Mouse (Mus musculus): ENCODE measurements around the gene Ip6k3.

Gene Ip6k3

DNA sequence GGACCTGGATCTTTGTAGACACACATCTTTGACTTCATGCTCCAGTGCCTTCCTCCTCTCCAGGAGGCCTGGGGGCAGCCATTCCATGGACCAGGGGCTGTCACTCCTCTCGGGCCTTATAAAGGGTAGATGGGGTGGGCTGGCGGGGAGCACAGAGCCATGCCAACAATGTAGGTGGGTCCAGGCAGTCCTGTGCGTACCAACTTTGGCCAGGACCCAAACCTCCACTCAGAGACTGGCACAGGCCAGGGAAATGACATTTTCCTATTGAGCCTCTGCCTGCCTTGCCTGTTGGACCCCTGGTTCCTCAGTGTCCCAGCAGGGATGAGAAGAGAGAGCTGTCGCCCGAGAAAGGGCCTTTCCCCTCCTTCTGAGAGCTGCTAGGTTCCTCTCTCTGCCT lies 14.8 kb upstream of the Ip6k3 start:
- DNase-seq (ENCODE audit: low spot score): no peak

DNA sequence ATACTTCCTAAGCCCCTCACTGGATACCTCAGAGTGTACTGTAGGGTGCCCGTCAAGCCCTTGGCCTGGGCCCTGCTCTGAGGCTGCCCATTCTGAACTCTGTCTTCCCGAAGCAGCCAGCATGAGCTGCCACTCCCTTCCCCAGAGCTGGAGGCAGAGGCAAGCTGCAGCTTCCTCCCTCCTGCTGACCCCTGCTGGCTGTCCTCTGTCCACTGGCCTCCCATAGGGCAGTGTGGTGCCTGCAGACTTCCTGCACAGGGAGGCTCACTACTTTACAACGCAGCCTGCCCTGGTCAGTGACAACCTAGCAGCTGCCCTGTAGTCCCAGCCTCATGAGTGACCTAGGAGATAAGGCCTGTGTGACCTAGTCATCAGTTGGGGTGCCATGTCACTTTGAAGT lies 14.1 kb upstream of the Ip6k3 start:
- DNase-seq (ENCODE audit: low spot score): no peak

DNA sequence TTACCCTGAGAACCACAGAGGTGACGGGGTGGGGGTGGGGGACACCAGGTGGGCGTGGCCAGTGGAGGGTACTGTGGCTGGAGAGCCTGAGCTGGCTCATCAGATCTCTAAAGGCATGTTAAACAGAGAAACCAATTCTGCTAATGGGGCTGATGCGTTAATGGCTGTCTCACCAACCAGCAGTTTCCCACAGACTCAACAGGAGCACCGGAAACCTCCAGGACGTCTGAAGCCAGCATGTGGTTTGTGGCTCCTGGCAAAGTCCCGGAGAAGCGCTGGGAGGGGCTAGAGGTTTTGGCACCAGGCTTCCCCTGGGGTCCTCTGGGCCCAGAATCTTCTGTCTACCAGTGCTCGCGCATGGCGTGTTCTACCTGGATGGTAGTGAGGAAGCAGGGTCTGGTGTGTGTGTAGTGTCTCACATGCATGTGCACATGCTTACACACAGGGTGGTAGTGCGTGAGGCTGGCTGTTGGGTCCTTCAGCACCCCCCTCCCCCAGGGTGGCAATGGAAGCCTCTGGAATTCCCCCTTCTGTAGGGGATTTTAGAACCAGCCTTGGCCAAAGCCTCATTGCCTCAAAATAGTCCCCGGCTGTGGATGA lies 12.2 kb upstream of the Ip6k3 start:
- DNase-seq (ENCODE audit: low spot score): no peak

DNA sequence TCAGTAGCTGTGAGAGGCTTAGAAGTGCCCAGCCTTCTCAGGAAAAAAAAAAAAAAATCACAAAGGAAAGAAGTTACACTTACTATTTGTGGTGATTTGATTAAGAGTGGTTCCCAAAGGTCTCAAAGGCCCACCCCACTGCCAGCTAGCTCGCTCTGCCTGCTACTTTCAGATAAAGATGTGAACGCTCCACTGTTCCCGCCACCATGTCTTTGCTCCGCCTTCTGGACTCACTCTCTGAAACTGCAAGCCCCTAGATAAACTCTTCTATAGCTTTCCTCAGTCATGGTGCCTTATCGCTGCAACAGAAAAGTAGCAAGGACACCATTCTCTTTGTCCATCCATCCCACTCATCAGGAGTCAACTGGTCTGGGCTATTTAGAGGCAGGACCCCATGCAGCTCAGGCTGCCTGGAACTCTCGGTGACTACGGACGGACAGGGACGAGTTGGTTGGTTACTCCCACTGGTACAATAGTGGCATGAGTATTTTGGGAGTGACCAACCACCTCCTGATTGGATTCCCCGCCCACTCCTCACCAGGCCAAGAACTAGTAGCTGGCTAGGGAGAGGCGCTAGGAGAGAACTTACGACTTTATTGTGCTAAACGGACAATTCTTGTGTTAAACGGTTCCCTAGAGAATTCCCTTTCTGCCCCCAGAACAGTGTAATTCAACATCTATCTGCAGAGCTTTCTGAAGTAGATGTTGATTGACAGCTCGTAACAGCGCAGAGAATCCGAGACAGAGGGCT lies 11.0 kb upstream of the Ip6k3 start:
- no peak for DNase-seq (ENCODE audit: low spot score)

DNA sequence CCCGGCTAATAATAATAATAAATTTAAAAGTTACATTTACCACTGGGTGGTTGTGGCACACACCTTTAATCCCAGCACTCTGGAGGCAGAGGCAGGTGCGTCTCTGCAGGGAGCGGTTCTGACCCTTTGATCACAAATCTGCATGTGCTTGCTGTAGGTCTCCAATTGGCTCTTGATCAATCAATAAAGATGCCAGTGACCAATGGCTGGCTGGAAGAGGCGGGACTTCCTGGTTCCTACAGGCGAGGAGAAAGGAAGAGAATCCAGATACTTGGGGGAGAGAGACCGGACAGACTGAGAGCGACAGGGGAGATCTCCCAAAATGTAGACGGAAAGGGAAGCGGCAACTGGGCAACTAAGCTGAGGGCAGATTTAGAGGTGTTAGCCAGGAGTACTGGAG lies 10.4 kb upstream of the Ip6k3 start:
- no peak for DNase-seq (ENCODE audit: low spot score)

DNA sequence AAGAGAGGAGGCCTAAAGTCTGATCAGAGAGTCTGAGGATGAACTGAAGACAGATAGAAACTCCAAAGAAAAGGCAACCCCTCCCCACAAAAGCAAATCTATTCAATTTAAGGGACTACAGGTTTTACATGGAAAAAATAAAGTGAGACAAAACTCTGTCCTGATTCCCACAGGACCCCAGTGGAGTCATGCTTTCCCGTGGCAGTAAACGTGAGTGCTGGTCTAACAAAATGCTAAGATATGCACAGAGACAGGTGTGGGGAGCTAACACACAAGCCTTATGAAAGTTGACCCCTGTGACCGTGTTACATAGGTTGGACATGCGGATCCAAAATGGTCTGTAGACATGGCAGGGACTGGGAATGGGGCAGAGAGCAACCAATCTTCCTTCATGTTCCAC lies 9.2 kb upstream of the Ip6k3 start:
- DNase-seq (ENCODE audit: low spot score): no peak

DNA sequence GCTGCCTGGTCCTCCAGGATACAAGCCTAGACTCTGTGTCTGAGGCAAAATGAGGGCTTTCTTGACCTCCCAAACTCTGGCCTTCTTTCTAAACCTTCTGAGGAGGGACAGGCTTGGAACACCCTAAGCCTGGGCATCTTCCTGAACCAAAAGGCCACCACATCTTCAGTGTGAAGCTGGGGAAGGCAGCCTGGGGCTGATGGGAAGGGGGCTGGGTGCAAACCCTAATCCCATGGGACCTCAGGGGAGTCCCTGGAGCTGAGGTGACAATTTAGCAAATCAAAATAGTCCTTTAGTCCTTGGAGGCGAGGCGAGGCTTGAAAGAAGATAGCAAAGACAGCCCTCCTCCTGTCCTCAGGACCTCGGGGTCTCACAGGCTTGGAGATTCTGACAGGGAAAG lies 8.7 kb upstream of the Ip6k3 start:
- DNase-seq (ENCODE audit: low spot score): no peak

DNA sequence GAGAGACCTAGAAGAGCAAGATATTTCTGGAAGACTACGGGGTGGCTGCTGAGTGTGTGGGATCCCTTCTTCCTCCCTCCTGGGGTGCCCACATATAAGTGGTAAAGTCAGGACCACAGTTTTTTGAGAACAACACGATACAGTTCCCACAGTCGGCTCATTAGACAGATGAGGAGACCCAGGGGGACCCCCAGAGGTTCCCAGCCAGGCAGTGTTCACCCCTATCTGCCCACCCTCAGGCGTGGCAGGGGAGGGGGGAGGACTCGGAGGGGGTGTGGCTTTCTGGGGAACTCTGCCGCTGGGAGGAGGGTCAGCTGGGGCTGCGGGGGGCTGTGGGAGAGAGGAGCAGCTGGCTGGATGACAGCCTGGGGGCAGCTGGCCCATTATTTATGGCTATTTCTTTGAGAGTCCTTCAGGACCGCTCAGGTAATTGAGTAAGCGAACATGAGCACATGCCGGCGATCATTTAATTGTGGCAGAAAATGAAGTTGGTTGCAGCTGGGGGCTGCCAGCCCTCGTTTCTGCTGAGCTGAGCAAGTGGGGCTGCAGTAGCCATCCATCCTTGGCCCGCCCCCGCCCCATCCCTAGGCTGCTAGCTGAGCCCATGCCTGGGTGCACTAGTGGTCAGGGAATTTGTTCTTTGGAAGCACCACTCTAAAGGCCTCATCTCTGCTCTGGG lies 7.7 kb upstream of the Ip6k3 start:
- no peak for DNase-seq (ENCODE audit: low spot score)

DNA sequence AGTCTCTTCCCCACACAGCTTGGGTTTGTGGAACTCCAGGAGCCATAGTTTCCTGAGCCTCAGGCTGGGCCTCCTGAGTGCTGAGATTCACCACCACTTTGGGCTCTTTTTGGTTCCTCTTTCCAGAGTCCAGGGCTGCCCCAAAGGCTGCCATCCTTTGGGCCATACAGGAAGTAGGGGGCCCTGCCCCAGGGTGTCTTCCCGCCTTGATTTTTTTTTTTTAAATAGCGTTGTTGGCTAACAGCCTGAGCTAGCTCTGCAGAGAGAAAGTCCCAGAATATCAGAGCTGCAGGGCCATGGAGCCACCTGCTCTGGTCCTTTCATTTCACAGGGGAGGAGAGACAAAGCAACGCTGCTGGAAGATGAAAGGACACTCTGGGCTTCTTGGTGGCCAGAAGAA lies 6.1 kb upstream of the Ip6k3 start:
- no peak for DNase-seq (ENCODE audit: low spot score)

DNA sequence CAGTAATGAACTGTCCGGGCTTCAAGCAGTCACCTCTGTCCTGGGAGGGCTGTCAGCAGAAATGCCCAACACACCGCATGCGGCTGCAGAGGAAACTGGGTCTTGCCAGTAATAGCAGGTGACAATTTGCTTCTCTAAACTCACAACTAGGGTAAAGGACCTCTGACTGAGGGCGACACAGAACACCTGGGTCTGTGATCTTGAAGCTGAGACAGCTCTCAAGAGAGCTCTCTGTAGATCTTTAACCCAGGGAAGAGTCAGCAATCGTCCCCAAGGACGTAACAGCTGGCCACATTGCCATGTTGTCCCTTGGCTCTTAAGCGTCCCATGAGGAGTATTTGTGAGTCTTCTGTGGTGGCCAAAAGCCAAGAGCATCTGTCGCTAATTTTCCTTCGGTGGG lies 4.9 kb upstream of the Ip6k3 start:
- DNase-seq (ENCODE audit: low spot score): no peak

DNA sequence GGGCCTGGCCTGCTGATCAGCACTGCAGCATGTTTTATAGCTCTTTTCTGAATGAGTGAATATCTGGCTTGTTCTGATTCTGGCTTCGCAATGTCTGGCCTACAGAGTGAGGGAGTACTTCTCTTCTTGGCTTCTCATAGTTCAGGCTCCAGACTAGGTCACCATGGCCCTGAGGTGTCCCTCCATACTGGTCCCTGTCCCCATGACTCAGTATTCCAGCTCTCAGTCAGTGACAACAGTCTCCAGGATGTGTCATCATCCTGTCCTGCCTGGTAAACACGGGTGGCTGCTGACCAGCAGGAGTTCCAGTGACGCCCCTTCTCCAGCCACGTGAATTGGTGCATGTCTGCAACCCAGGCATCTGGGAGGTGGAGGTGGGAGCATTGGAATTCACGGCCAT lies 3.5 kb upstream of the Ip6k3 start:
- no peak for DNase-seq (ENCODE audit: low spot score)

DNA sequence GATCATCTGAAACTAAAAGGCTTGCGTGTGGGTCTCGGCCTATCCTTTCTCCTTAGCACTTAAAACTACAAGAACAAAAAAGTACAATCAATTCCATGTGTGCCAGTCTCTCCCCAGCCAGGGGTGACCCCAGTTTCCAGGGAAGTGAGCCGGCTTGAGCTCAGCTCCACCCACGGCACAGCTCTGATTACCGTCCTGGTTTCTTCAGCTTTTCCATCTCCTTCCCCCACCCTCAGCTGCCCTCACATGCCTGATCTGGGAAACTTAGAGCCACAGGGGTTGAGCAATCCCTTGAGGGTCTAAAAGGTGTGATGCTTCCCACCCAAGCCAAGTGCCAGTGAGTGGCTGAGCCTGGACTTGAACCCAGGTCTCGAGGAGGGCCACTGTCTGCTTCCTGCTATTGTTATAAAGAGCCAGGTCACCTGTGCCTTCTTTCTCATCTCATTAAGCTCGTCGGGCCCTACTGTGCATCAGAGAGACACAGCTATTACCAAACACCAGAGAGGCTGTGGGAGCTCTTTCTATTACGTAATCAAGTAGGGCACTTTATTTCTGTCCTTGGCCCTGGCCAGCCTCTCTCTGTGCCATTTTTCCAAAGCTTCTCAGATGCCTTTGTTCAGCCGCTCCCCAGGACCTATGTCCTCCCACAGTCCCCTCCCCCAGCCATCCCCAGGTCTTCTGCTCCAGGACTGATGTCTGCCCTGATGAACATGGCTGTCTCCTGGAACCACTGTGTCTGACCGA lies 2.5 kb upstream of the Ip6k3 start:
- DNase-seq (ENCODE audit: low spot score): no peak

DNA sequence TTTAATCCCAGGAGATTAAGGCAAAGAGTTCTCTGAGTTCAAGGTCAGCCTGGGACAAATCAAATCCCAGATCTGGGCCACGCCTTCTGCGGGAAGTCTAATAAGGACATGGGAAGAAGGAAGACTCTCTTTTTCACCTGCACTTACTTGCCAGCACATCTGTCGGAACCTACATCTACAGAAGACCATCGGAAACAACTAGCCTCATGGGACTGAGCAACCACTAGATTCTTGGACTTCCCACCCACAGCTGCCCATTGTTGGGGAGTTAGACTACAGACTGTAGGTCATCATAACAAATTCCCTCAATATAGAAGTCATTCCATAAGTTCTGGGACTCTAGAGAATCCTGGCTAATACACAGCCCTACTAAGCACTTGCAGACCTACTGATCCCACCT lies 974 bp upstream of the Ip6k3 start:
- no peak for DNase-seq (ENCODE audit: low spot score)

DNA sequence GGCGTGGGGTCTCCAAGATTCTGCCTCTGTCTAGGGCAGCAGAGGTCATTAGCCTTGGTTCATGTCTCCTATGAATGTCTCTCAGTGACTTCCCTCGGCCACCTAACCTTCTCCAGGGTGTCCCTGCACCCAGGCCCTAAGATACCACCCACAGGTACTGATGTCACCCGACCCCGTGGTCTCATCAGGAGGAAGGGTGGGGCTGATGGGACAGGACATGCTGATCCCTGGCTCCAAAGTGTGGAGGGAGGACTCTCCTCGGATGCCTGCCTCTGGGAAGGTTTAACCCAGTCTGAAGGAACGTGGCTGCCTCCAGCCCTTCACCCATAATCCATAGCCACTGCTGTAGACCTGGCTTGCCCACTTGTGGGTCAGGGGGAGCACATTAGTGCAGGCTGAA lies 694 bp downstream of the Ip6k3 start:
- no peak for DNase-seq (ENCODE audit: low spot score)

DNA sequence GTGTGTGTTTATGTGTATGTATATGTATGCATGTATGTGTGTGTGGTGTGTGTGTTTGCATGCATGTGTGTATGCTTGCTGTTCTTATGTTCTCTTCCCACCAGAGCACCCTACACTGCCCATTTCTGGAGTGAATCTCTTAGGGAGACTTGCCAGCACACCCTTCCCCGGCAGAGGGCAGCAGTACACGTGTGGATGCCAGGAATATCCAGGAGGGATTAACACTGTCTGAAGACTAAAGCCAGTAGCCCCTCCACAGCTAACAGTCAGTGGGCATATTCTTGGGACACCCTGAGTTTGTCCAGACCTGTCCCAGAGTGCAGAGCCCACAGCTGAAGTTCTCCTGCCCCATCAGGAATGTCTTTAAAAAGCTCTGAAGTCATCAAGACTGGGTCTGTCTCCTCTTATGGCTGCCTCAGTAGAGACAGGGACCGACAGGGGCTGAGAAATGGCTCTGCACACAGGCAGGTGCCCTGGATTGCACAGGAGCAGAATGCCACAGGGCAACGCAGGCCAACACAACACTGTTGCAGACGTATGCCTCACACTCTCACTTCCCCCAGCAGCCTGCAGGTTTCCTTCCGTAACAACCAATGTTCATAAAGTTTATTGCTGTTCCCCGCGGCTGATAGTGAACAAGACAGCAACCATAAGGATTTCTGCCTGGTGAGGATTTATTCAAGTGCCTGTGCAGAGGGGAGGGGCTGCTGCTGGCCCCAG lies 2.4 kb downstream of the Ip6k3 start:
- DNase-seq (ENCODE audit: low spot score): peak; percentile 30

DNA sequence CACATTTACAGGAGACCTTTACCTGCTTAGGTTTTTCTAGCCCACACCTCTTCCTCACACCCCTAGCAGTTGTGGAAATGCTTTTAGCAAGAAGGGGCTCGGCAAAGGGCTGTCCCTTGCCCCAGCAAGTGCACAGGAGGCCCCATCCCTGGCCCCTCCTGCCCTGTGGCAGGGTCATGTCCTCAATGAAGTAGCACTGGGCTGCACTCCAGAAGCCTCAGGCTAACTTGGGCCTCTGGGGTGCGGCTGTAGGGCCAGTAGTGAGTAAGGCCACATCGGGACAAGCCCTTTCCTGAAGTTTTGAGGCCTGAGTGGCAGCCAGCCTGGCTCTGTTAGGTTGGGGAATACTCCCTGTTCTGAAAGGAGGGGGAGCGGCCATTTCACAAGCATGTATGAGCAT lies 6.7 kb downstream of the Ip6k3 start:
- DNase-seq (ENCODE audit: low spot score): no peak

DNA sequence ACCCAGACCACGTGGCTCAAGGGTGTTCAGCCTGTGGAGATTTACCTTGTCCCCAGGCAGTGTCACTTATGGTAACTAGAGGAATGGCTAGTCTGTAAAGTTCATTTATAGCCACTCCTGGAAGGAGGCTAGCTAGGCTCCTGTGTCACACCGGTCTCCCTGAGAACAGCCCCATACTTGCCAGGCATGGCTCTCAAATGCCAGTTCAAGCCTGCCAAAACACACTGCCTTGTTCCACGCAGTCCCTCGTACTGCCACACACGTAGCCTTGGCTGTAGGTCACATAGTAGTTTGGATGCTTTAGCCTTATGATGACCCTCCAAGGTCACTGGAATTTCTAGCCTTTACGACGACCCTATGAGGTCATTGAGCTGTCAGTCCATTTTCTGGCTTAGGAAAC lies 8.4 kb downstream of the Ip6k3 start:
- no peak for DNase-seq (ENCODE audit: low spot score)

DNA sequence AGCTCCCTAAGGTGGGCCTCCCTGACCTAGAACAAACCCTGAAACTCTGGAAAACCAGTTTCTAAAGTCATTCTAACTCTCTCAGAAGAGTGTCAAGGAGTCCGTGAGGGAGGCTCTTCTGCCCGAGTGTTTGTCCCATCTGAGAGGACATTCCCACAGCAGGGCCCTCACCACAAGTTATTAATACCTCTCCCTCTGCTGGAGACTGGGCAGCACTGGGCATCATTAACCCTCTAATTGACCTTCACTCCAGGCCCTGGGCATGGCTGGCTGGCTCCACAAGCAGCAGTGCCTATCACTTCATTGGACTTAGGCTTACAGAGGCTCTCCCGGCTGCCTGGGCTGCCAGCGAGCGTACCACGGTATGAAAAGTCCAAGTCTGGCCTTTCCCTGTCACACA lies 9.2 kb downstream of the Ip6k3 start:
- no peak for DNase-seq (ENCODE audit: low spot score)

DNA sequence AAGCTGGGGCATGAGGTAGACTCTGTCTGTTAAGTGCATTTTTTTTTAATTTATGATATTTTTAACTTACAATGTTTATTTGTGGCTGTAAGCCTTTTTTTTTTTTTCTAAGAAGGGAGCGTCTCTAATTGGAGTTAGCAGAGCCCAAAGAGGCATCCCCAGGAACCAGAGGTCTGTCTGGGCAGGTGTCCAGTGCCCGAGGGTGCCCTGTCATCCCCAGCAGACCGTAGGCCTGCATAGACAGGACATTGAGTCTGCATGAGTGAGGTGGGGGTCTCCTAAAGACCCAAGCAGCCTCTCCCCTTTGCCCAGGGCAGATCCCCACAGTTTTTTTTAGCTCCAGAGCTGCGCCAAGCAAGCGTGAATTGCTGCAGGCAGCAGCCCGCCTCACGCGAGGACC lies 11.8 kb downstream of the Ip6k3 start:
- DNase-seq (ENCODE audit: low spot score): no peak

DNA sequence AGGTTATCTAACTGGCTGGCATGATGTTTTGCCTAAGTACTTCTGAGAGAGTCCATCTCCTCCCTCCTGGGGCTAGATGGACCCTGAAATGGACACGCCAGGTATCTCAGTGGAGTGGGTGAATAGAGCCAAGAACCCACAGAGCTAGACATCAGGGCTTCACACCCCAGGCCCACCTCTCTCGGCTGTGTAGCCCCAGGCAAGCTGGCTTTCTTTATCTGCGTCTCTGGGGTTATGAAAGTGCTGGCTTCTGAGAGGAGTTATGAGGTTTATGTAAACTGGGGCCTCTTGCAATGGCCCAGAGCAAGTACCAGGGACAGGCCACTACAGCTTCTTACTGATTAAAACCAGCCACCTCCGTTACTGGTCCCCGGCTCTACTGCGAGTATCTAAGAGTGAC lies 12.7 kb downstream of the Ip6k3 start:
- DNase-seq (ENCODE audit: low spot score): no peak

DNA sequence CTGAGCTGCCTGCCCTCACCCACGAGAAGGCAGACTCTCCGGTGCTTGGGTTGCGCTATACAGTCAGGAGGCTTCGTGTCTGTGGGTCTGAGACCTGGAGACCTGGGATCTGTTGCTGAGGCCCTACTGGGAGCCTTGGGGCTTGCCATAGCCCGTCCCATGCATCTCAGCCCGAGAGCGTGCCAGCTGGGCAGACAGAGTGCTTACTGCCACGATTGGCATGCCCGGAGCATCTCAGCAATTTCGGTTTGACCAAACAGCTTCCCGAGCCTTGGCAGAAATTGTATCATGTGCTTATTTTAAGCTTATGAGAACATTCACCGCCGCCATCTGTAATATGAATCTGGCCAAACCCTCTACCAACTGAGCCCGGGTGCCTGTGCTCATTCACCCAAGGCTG lies 13.3 kb downstream of the Ip6k3 start:
- no peak for DNase-seq (ENCODE audit: low spot score)

DNA sequence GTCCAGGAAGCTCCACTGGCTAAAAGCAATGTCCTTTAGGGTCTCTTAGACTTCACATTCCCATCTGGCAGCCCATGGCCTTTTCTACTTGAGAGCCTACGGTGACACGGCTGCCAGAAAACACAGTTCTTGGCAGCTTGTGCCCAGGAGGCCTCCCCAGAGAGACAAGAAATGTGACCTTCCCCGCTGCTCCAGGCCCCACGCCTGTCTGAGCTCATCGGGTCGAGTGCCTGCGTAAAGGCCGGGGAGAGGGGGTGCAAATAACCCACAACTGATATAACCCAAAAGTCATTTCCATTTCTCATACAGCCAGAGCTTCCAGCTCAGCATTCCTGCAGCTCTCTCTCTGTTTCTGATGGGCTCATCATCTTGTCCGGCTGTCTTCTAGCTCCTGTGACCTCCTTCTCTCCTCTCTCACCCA lies 13.8 kb downstream of the Ip6k3 start:
- DNase-seq (ENCODE audit: low spot score): no peak

Data from left cerebral cortex, adult 11 months (tissue).